Mouse (Mus musculus) megakaryocyte, adult 5-6 weeks (primary cell): ENCODE data around the gene Mef2d. TPM values are rescaled to one million over a fixed set of nuclear protein-coding genes. Genes with fewer than 3 reads are reported as not detected.
A peak's percentile ranks its signal among the peaks of the same experiment; 100 is the strongest.

Source experiments
- ATAC-seq: 2 replicates; pipeline ENCODE4 v1.8.0; 2016; ENCODE audit warnings: mild to moderate bottlenecking, inconsistent platforms; ENCODE audit not compliant: poor library complexity, severe bottlenecking
- total RNA-seq, 2 experiments: library from RNA; stranded (forward) in 1 of 2; stranded (reverse) in 1 of 2; fragments of 153-499, 151-499 nt in 1 of 2; fragments of 221-1000, 200-1000 nt in 1 of 2; gene quantifications; 2 replicates each; pipeline versions ENCODE4 v1.2.3 to v1.2.4; 2015 to 2017

Gene Mef2d
- total RNA-seq, 2 experiments from 2014 or later: 29.2 to 73.3 TPM

DNA sequence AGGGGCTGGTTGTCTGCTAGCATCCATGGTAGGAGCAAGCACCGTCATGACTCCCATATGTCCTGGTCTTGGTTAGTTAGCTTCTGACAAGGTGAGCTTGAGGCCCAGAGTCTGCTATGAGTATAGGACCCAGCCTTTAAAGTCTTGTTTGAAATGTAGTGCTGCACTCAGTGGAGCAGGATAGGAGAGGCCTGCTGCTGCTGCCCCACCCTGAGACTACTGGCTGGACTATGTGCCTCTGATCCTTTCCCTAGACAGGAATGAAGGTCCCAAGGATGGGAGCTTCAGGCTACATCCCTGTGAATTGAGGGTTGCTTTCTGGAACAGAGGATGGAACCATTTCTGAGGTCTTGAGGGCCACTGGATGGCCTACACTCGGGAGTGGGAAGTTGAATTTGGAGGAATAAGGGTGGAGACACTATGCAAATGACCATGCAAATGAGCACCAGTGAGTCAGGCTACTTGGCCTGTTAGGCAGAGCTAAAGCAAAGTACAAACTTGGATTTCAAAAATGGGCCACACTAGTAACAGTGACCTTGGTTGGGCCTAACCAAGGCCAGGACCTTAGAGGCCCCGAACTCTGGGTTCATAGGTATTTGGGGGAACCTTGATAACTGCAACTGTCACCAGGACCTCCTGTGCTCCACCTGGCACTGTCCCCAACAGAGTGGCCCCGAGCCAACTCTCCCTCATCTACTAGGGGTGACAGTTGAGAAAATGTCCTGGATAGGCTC, 6.8 kb downstream of the Mef2d start:
- ATAC-seq: peak; percentile 31

DNA sequence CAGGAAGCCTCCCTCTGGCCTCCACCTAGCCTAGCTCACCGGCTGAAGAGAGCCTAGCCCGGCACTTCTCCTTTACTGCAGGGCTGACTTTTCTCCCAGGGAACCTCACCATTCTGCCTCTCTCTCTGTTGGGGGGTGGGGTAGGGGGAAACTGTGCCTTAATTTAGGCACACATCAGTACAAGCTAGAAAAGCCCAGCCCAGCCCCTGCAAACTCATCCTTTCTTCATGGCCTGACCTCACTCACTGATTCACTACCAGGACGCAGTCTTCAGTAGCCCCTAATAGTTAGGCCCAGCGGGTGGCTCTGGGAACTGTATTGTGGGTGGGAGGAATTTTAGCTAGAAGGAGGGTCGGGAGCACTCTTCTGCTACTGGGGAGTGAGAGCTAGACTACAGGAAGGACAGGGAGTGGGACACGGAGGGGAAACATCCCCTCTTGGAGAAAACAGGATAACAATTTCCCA, 7.4 kb downstream of the Mef2d start:
- 0 out of 2 replicates have a peak, but pooled peaks have one; percentile 19 for ATAC-seq

DNA sequence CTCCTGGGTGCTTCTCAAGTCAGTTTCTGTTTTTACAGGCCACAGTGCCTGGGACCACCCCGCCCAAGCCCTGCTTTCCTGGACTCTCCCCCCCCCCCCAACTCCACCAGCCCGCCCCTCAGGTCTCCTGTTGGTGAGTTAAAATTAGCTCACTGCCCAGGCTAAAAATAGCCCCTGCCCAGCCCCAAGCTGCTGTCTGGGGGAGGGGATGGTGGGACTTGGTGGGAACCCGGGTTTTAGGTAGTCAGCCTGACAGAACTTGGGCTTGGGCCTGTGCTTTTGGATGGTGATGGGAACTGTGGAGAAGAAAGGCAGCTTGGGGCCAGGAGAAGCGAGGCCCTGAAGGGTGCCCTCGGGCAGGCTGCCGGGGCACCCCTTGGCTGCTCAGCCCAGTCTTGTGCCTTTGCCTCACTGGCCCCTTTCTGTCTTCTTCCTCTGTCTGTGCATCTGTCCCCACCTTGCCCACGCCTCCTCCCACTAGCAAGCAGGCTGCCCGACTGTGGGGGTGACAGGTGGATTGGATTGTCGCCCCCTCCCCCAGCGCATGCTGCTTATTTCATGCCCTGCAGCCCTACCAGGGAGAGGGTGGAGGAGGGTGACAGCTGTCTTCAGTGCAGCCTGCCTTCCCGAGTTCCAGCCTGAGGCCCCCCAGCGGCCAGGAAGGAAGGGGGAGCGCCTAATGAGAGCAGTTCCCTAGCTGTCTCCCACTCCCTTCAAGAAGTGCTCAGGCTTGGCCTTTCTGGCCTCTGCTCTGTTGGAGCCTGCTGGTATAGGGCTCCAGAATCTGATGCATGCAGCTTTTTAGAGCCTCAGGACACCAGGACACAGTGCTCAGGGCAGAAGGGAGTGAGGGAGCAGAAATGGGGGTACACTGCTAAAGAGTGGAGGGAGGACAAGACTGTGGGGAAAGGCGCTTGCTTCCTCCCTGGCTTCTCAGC, 8.2 kb downstream of the Mef2d start:
- ATAC-seq: 0 out of 2 replicates have a peak, but pooled peaks have one; percentile 1

DNA sequence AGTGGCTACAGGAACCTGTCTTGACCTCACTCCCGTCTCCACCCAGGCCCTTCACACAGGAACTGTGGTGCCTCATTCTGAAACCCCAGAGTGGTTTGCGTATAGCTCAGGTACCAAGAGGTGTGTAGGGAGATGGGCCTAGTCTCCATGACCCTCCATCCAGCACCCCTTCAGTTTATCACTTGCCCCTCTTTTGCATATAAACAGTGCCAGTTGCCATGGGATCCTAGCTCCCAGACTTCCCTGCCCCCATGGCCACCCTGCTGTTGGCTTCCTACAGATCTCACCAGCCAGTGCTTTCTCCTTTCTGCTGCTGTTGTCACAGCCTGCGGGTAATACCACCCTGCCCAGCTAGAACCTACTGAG, 8.8 kb downstream of the Mef2d start:
- peak; percentile 36 for ATAC-seq

DNA sequence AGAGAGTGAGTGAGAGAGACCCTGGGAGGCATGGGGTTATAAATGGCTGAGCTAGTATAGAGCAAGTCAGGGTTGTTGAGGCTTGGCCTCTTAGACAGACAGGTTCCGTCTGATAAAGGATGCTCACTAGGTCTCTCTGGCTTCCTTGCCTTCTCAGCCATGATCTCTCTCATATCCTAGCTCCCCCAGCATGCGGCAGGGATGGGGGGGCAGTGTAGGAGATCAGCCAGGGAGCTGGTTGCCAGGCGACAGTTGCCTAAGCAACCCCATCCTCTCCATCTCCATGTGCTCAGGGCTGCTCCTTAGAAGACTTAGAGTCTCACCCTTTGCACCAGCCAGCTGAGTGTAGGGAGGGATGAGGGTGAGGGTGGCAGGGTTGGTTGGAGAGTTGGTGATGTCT, 9.9 kb downstream of the Mef2d start:
- ATAC-seq: no peak

DNA sequence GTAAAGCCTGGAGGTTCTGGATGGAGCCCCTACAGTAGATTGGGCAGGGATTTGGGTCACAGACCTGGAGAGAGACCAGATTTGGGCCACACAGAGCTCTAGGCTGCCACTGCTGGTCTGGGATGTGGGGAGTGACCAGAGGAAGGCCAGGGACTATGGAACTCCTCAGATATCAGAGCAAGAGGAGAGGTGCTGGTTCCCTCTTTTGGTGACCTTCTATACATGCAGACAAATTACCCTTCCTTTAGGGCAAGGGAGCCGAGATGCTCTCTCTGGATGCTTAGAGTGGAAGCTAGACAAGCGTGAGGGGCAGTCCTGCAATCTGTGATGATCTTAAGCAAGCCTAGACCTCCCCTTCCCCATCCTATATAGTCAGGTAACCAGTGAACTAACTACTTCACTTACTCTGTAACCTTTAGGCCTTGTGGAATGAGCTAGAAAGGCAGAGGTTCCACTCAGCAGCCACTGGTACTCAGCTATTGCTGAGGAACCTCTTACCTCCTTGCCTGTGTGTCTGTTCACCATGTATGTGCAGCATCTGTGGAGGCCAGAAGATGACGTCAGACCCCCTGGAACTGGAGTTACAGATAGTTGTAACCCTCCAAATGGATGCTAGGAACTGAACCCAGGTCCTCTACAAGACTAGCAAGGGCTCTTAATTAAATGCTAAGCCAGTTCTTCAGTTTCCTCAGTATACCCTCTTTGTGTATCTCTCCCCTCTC, 11.3 kb downstream of the Mef2d start:
- no peak for ATAC-seq

DNA sequence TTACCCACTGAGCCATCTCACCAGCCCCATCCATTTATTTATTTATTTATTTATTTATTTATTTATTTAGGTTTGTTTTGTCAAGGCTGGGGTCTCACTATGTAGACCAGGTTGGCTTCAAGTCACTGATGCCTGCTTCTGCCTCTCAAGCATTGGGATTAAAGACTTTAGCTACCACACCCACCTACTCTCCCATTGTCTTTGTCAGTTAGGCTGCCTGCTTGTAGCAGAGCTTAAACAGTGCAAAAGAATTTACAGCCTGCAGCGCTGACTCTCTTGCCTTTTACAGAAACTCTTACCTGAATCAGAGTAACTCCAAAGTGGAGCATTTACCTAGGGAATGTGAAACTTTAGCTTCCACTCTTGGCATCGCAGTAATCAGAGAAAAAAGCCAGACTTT, 12.1 kb downstream of the Mef2d start:
- no peak for ATAC-seq

DNA sequence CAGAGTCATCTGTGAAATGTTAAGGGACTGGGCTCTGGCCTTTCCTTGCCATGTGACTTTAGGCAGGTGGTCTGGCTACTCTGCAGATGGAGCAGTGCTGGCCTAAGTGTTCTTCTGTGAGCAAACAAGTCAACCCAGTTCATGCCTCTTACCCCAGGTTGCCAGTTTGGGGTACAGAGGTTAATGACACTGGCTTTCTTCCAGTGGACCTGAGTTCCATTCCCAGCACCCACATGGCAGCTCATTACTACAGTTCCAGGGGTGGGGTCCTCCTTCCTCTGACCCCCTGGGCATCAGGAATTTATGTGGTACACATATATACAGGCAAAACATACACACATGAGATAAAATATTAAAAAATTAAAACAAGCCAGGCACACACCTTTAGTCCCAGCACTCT, 14.6 kb downstream of the Mef2d start:
- ATAC-seq: no peak

DNA sequence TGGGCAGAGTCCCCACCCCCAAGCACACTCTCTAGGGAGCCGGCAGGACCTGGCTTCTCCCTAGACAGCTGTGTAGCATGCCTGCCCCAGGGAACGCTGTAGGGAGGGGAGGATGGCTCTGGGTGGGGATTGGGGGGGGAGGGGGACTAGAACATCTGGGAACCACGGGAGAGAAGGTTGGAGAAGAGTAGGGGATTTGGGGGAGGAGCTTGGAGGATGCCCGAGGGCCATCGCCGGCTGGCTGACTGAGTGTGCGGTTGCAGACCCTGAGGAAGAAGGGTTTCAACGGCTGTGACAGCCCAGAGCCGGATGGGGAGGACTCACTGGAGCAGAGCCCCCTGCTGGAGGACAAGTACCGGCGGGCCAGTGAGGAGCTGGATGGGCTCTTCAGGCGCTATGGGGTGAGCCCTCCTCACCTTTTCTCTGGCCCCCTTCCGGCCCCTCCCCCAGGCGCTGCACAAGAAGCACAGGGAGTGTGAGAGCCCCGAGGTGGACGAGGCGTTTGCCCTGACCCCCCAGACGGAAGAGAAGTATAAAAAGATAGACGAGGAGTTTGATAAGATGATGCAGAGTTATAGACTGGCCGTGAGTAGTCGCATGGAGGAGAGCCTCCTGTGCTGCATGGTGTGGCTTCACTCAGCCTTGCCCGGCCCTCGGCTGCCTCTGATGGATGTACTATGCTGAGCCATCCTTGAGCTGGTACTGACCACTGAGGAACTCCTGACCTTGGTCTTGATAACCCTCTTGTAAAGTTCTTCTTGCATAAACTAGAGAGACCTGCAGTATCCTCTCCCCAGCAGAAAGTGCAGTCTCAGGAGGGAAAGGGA, 15.8 kb downstream of the Mef2d start:
- peak; percentile 54 for ATAC-seq

DNA sequence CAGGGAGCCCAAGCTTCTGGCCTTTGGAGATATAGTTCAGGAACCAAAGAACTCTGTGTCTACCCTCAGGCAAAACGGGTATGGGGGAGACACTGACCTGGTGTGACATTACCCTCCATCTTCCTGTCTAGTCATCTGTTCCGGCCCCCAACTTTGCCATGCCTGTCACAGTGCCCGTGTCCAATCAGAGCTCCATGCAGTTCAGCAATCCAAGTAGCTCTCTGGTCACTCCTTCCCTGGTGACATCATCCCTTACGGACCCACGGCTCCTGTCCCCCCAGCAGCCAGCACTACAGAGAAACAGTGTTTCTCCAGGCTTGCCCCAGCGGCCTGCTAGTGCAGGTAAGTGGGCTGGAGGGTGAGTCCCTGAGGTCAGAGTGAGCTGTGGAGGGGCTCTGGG, 16.8 kb downstream of the Mef2d start:
- ATAC-seq: no peak

DNA sequence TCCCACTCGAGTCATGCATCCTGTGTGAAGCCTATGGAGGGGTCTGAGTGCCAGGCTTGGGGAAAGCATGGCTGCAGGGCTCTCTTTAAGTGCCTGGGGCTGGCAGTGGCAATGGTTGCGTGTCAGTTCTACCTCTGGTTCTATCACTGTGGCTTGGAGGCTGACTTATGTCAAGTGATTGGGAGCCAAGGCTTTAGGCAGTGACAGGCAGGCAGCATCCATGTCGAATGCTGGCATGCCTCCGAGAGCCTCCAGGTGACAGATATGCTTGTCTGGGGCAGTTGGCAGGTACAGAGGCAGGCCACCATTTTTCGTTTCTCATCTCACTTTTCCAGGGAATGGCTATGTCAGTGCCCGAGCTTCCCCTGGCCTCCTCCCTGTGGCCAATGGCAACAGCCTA, 18.7 kb downstream of the Mef2d start:
- ATAC-seq: no peak

DNA sequence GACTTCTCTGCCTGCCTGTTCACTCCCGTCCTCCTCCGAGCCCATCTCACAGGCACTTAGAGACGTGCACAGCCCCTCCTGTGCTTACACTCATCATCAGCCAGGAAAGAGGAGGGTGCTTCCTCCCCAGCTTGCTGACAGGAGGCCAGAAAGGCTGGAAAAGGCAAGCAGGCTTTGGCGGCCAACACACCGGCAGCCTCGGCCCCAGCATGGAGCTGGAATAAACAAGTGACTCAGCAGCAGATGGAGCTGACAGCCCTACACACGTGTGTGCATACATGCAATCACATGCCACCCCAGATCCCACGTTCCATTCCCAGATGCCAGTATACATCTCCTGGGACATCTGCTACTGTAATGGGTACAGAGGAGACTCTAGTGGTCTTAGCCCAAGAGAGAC, 20.1 kb downstream of the Mef2d start:
- no peak for ATAC-seq

DNA sequence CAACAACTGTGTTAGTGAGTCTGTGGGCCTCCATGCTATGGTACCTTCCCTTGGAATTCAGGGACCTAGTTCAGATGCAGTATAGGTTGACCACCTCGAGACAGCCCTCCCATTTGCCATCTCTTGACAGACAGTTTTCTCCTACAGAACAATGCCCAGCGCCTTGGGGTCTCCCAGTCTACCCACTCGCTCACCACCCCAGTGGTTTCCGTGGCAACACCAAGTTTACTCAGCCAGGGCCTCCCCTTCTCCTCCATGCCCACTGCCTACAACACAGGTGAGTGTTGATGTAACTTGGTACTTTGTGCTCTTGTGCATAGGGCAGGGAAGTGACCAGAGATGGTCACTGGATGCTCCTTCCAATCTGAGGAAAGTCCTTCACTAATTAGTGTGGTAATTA, 20.6 kb downstream of the Mef2d start:
- no peak for ATAC-seq

DNA sequence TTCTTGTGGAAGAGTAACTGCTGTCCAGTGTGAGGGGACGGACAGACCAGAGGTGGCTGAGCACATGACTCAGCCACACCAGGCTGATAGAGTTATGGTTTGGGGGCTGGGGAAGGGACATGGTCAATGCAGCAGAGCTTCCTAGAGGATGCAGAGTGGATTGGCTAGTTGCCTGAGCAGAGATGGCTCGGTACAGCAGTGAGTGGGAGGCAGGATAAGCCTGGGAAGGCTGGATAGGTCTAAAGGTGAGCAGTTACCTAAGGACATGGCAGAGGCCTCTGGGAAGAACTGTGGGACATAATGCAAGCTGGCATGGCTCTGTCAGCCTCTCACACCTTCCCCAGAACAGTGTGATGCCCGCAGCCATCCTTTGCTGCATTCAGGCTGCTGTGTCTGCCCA, 21.7 kb downstream of the Mef2d start:
- no peak for ATAC-seq

DNA sequence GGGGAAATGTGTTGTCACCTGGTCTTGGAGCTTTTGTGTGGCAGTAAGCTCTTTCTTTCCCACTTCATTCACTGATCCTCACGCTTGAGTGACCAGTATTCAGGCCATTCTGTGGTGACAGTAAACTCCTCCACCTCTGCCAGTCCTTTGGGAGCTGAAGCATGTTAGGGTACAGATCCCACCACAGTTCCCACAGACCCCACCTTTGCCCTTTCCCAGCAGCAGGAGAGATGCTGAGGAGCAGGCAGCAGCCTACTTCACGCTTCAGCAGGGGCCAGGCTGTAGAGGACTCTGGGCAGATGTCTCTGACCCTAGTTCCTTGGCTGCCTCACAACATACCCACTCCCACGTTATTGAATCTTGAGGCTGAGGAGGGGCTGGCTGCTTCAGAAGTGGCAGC, 22.1 kb downstream of the Mef2d start:
- ATAC-seq: no peak

DNA sequence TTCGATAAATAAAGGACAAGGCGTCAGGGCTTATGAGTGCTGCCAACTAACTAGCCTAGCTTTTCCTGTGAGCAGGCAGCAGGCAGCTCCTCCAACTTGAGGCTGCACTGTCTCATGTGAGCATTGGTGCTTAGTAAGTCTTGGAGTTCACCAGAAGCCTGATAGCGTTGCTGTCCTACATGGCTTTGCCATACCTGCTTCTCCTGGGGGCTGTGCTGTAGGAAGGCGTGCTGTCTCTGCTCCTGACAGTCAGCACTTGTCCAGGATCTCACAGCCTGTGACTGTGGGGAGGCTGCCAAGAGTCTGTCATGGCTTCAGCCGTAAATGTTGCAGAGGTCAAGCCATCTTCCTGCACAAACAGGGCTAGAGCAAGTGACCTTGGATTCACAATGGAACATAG, 23.9 kb downstream of the Mef2d start:
- no peak for ATAC-seq

DNA sequence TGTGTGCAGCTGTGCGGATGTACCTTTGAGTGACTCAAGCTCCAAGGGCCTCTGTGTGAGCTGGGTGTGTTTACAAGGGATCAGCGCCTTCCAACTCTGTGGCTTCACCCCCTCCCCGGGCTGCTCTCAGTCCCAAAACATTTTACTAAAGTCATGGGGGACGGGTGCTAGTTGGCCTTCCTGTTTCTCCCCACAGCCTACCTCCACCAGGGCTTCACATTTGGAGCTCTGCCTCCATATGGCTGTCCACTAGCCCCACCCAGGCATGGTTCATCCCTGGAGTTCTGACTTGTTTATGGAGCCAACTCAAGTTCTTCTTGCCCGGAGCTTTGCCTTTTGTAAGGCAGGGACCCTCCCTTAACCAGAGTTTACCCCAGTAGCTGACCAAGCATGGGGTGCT, 28.2 kb downstream of the Mef2d start:
- no peak for ATAC-seq

DNA sequence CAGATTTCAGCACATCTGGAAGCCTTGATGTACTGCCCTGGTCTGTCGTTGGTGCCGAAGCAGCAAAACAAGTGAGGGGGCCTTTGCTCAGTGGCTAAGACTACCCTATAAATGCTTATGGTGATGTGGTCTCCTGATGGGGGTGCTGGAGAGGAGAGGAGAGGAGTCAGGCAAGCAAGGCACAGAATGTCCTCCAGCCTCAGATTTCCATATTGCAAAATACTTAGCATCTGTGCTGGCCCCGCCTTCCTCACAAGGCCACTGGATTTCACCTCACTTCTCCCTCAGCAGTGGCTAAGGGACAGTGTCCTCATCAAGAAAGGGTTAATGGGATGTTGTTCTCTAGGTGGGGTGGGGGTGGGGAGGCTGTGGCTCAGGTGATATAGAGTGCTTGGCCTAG, 30.3 kb downstream of the Mef2d start:
- no peak for ATAC-seq

DNA sequence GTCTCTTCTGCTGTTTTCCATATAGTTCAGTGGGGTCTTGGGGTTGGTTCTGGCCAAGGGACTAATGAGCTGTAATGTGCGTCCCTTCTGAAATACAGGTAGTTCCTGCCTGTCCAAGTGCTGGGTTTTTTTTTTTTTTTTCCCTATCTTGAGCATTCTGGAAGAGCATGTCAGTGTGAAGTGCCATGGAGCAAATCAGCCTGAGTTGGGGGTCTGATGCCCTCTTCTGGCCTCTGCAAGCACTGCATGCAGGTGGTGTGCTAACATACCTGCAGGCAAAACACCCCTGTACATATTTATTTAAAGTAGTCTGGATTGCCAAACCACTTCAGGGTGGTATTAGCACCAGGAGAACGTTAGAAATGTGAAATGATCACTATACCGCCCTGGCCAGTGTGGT, 31.2 kb downstream of the Mef2d start:
- 0 out of 2 replicates have a peak, but pooled peaks have one; percentile 11 for ATAC-seq

DNA sequence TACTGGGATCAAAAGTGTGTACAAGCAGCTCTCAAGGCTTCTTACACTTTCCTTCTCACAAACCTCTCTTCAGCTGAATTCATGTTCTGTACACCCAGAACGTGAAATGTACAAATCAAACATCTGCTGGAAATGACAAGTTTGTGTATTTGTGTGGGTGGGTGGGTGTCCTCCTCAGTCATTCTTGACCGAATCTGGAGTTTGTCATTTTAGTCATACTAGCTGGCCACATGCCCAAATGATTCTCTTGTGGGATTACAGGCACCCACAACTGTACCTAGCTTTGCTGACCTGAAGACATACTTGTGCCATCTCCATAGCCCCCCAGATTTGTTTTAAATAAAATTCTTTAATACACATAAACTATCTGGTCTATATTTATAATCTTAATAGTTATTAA, 32.7 kb downstream of the Mef2d start:
- ATAC-seq: no peak
